ENCODE assay signal across 16 mouse cellular contexts in the genomic region with DNA sequence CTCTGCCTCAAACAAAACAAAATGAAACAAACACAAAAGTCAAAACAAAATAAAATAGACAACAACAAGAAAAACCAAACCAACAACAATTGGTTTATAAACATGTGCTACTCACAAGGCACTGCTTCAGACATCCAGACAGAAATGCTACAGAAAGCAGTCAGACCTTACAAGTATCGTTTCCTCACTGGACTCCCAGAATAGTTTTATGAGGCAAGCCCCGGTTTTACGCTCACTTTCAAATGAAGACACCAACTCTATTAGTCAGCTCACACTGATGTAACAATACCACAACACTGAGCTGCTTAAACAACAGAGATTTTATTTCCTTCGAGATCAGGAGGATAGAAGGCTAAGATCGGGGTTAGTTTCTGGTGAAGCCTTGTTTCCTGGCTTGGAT. TPM values are rescaled to one million over a fixed set of nuclear protein-coding genes. Genes with fewer than 3 reads are reported as not detected.
"Had no signal": no experiment of that assay in that cellular context is flagged by ENCODE, and none has a peak within 500 bp of the region (broad histone marks: within the 10 kb centered on the region; RNA-seq: fewer than 3 reads in every experiment).

No protein-coding gene starts in this region.

- DNase-seq: kidney, adult 2 months; kidney, postnatal 25 days; left cerebral cortex, postnatal 4 days; lung, adult 18-20 months; right cerebral cortex, adult 18-20 months; right cerebral cortex, postnatal 25 days; thymus, postnatal 36 days had no signal

- H3K27ac ChIP-seq: kidney, embryonic 15.5 days; layer of hippocampus, adult 2 months; limb, embryonic 13.5 days; liver, embryonic 14.5 days had no signal

- H3K4me3 ChIP-seq: kidney, embryonic 15.5 days; layer of hippocampus, adult 2 months; limb, embryonic 13.5 days; megakaryocyte, embryonic 14.5 days; midbrain, embryonic 15.5 days had no signal

- ATAC-seq: midbrain, embryonic 15.5 days had no signal

RNA-seq across cellular contexts. Expression of a gene that starts 0.8 kb away (rescaled TPM):
- total RNA-seq: liver, adult 2 months; monocyte, adult 5-6 weeks had no signal
- polyA plus RNA-seq: liver, adult 2 months; liver, embryonic 14.5 days; lung, embryonic 16.5 days had no signal
